Mouse (Mus musculus): ENCODE data around the gene Mrgprx1. TPM values are rescaled to one million over a fixed set of nuclear protein-coding genes. Genes with fewer than 3 reads are reported as not detected.

Mrgprx1 gene
- polyA plus RNA-seq (2016; fragmentation: Nextera tagmentation; extraction: Ambion mirVana), result not detected in 2 replicates

- Histone ChIP-seq H3K36me3 (no peaks in the 10 kb centered on the region), H3K27me3 (ENCODE audit: insufficient read depth, poor library complexity, severe bottlenecking) (no peaks in the 10 kb centered on the region), H3K27ac (no peak within 1 kb of the TSS), H3K4me1 (replicated peaks) (peaks cover 6% of the 10 kb centered on the region; the same call in 1 of the 2 replicates), H3K4me3 (no peak within 1 kb of the TSS), H3K9me3 (no peaks in the 10 kb centered on the region)
- DNase-seq (ENCODE audit: low spot score), result no peak
- 88% methylated on average over 3 of the region's 3 CpGs for WGBS
Measured at GRCm38 (mm10) chr7:48027497-48027896, at the start of gene Mrgprx1. Gene Mrgprx1, minus strand, starts transcription at chr7:48027597.

GRCm38 (mm10) chr7:48075521-48075920 lies 48.1 kb upstream of the Mrgprx1 start:
- H3K27me3 ChIP-seq (ENCODE audit: insufficient read depth, poor library complexity, severe bottlenecking), result no peaks in the 10 kb centered on the region
- H3K4me3 ChIP-seq, result no peak overlapping the region
- H3K36me3 ChIP-seq, result no peaks in the 10 kb centered on the region
- H3K27ac ChIP-seq, result no peak overlapping the region
- DNase-seq (ENCODE audit: low spot score), result no peak
- no peaks in the 10 kb centered on the region for H3K4me1 ChIP-seq (replicated peaks)
- no peaks in the 10 kb centered on the region for H3K9me3 ChIP-seq

GRCm38 (mm10) chr7:48046475-48047185 lies 19.2 kb upstream of the Mrgprx1 start:
- Histone ChIP-seq H3K4me1 (replicated peaks) (no peaks in the 10 kb centered on the region), H3K9me3 (no peaks in the 10 kb centered on the region), H3K27me3 (ENCODE audit: insufficient read depth, poor library complexity, severe bottlenecking) (no peaks in the 10 kb centered on the region), H3K36me3 (no peaks in the 10 kb centered on the region), H3K27ac (no peak overlapping the region), H3K4me3 (no peak overlapping the region)
- WGBS, result 88% methylated on average over 4 of the region's 4 CpGs
- no peak for DNase-seq (ENCODE audit: low spot score)

- no peak for DNase-seq (ENCODE audit: low spot score)
- Histone ChIP-seq H3K4me3 (no peak overlapping the region), H3K36me3 (no peaks in the 10 kb centered on the region), H3K4me1 (replicated peaks) (no peaks in the 10 kb centered on the region), H3K9me3 (no peaks in the 10 kb centered on the region), H3K27ac (no peak overlapping the region), H3K27me3 (ENCODE audit: insufficient read depth, poor library complexity, severe bottlenecking) (no peaks in the 10 kb centered on the region)
- WGBS, result 63% methylated on average over 1 of the region's 1 CpGs
Measured at GRCm38 (mm10) chr7:48044046-48044445, 16.6 kb upstream of the Mrgprx1 start.

- WGBS, result 46% methylated on average over 2 of the region's 2 CpGs
- Histone ChIP-seq H3K36me3 (no peaks in the 10 kb centered on the region), H3K27me3 (ENCODE audit: insufficient read depth, poor library complexity, severe bottlenecking) (no peaks in the 10 kb centered on the region), H3K27ac (no peak overlapping the region), H3K4me3 (no peak overlapping the region), H3K4me1 (replicated peaks) (peaks cover 5% of the 10 kb centered on the region; the same call in 1 of the 2 replicates), H3K9me3 (no peaks in the 10 kb centered on the region)
- DNase-seq (ENCODE audit: low spot score), result no peak
Measured at GRCm38 (mm10) chr7:48017874-48018273, 9.5 kb downstream of the Mrgprx1 start.

- Histone ChIP-seq H3K4me1 (replicated peaks) (no peaks in the 10 kb centered on the region), H3K4me3 (no peak overlapping the region), H3K36me3 (no peaks in the 10 kb centered on the region), H3K27me3 (ENCODE audit: insufficient read depth, poor library complexity, severe bottlenecking) (no peaks in the 10 kb centered on the region), H3K27ac (no peak overlapping the region), H3K9me3 (no peaks in the 10 kb centered on the region)
- no peak for DNase-seq (ENCODE audit: low spot score)
- WGBS, result 87% methylated on average over 3 of the region's 3 CpGs
Measured at GRCm38 (mm10) chr7:47995689-47996088, 31.7 kb downstream of the Mrgprx1 start.

GRCm38 (mm10) chr7:47986752-47987151 lies 40.6 kb downstream of the Mrgprx1 start:
- Histone ChIP-seq H3K36me3 (no peaks in the 10 kb centered on the region), H3K27me3 (ENCODE audit: insufficient read depth, poor library complexity, severe bottlenecking) (no peaks in the 10 kb centered on the region), H3K27ac (no peak overlapping the region), H3K4me3 (no peak overlapping the region), H3K9me3 (no peaks in the 10 kb centered on the region), H3K4me1 (replicated peaks) (no peaks in the 10 kb centered on the region)
- no peak for DNase-seq (ENCODE audit: low spot score)
- WGBS, result 65% methylated on average over 1 of the region's 1 CpGs

- H3K4me3 ChIP-seq, result no peak within 1 kb of the TSS
- no peaks in the 10 kb centered on the region for H3K36me3 ChIP-seq
- 81% methylated on average over 1 of the region's 1 CpGs for WGBS
- H3K4me1 ChIP-seq (replicated peaks), result no peaks in the 10 kb centered on the region
- H3K27ac ChIP-seq, result no peak within 1 kb of the TSS
- H3K27me3 ChIP-seq (ENCODE audit: insufficient read depth, poor library complexity, severe bottlenecking), result no peaks in the 10 kb centered on the region
- DNase-seq (ENCODE audit: low spot score), result no peak
- H3K9me3 ChIP-seq, result 0 out of 2 replicates have a peak, but pooled peaks cover 5% of the 10 kb centered on the region
Measured at GRCm38 (mm10) chr7:47981995-47982394, 45.4 kb downstream of the Mrgprx1 start, which contains the start of gene Mrgpra4. Gene Mrgpra4, minus strand, starts transcription at chr7:47982095.

Other genes with a start within 250 kb of the Mrgprx1 start
- gene Mrgpra4, start 45.5 kb downstream of the Mrgprx1 start, polyA plus RNA-seq (2016; fragmentation: Nextera tagmentation; extraction: Ambion mirVana), result not detected in 2 replicates
- not detected in 2 replicates for gene Mrgprb5, start 141.4 kb upstream of the Mrgprx1 start, polyA plus RNA-seq (2016; fragmentation: Nextera tagmentation; extraction: Ambion mirVana)
- not detected in 2 replicates for gene Mrgprb4, start 171.7 kb upstream of the Mrgprx1 start, polyA plus RNA-seq (2016; fragmentation: Nextera tagmentation; extraction: Ambion mirVana)